Mouse (Mus musculus): Measurements from ENCODE around the gene Ramp1. TPM values are rescaled to one million over a fixed set of nuclear protein-coding genes. Genes with fewer than 3 reads are reported as not detected.

The Ramp1 gene
- 3.1 TPM for polyA plus RNA-seq (2012; fragmentation: generic; extraction: Trizol)

DNA sequence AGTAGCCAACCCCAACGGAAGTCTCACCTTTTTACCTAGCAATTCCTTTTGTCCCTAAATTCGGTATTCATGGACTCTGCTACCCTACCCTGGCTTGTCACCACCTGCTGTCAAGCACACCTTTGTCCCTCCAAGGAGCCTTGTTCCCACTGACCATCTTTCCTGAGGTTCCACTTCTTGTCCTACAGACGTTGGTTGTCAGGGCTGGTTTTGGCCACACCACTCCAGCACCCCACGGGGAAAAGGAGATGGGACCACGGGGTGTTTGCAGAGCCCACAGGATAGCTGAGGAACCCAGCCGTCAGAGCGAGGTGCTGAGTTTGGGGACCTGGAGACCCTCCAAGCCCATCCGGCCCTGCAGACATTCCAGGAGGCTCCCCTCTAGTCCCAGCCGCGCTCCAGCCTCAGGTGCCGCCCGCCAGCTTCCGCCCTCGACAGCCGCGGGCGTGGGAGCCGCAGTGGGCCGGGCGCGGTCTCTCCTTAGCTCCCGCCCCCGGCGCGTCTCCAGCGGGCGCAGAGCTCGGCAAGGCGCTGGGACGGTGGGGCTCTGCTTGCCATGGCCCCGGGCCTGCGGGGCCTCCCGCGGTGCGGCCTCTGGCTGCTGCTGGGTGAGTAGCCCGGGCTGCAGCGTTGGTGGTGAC lies at the start of gene Ramp1:
Ramp1 (plus strand) TSS at position 290 of the 641 bp plus-strand sequence.
- TF ChIP-seq CEBPB (IDR thresholded peaks at IDR 0.05; ENCODE audit: insufficient read depth, poor library complexity, severe bottlenecking) (no peak), MYOG (IDR thresholded peaks at IDR 0.05; ENCODE audit: control insufficient read depth in 1 of 3, insufficient read depth in 1 of 3, insufficient read length in 2 of 3, low read depth in 2 of 3) (peak in 1 of 3 experiments; percentile 39), MYOD1 (IDR thresholded peaks at IDR 0.05; ENCODE audit: control insufficient read depth in 1 of 3, insufficient read length in 2 of 3, low read depth in 2 of 3) (no peak), E2F4 (IDR thresholded peaks at IDR 0.05; ENCODE audit: insufficient read depth) (no peak), TCF12 (IDR thresholded peaks at IDR 0.05; ENCODE audit: insufficient read depth, poor library complexity, severe bottlenecking) (no peak), REST (IDR thresholded peaks at IDR 0.05; ENCODE audit: insufficient read depth, insufficient read length) (no peak)
- no peaks in the 10 kb centered on the region for H3K79me2 ChIP-seq (ENCODE audit: control insufficient read depth, insufficient read depth)
- H3K36me3 ChIP-seq (ENCODE audit: control insufficient read depth, insufficient read depth), result no peaks in the 10 kb centered on the region
- no peak within 1 kb of the TSS for H3K4me3 ChIP-seq
- no peak within 1 kb of the TSS for H3ac ChIP-seq (ENCODE audit: control insufficient read depth, insufficient read length)
- no peaks in the 10 kb centered on the region for H3K27me3 ChIP-seq (ENCODE audit: control insufficient read depth, insufficient read depth, insufficient read length)
- peak within 1 kb of the TSS; percentile 51 for H3K4me2 ChIP-seq (ENCODE audit: low read depth)

DNA sequence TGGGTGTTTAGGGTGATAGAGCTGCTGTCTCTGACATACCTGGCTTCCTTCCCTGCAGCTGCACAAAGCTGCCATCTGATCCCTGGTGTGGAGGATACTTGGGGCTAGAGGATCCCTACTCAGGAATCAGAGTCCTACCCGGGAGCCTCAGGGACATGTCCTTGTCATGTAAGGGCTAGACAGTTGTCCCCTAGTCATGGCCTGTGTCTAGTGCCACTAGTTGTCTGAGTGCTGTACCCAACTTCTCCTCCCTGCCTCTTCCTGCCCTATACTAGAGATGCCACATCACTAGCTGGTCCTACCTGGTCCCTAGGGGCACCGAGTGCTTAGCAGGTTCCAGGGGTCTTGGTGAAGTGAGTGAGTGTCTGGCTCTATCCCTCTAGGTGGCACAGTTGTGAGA lies 42.6 kb upstream of the Ramp1 start:
- Histone ChIP-seq H3ac (ENCODE audit: control insufficient read depth, insufficient read length) (no peak overlapping the region), H3K27me3 (ENCODE audit: control insufficient read depth, insufficient read depth, insufficient read length) (no peaks in the 10 kb centered on the region), H3K79me2 (ENCODE audit: control insufficient read depth, insufficient read depth) (no peaks in the 10 kb centered on the region), H3K4me3 (no peak overlapping the region), H3K4me2 (ENCODE audit: low read depth) (no peak overlapping the region), H3K36me3 (ENCODE audit: control insufficient read depth, insufficient read depth) (no peaks in the 10 kb centered on the region)
- TF ChIP-seq REST (IDR thresholded peaks at IDR 0.05; ENCODE audit: insufficient read depth, insufficient read length) (no peak), SRF (IDR thresholded peaks at IDR 0.05; ENCODE audit: control insufficient read depth, insufficient read length, low read depth) (no peak), E2F4 (IDR thresholded peaks at IDR 0.05; ENCODE audit: insufficient read depth) (no peak), MAX (IDR thresholded peaks at IDR 0.05; ENCODE audit: low read depth) (no peak), TCF12 (IDR thresholded peaks at IDR 0.05; ENCODE audit: insufficient read depth, poor library complexity, severe bottlenecking) (no peak), USF1 (IDR thresholded peaks at IDR 0.05; ENCODE audit: low read depth) (no peak), POLR2A (IDR thresholded peaks at IDR 0.05; ENCODE audit: insufficient read length, low read depth) (no peak), CEBPB (IDR thresholded peaks at IDR 0.05; ENCODE audit: insufficient read depth, poor library complexity, severe bottlenecking) (no peak), MYOD1 (IDR thresholded peaks at IDR 0.05; ENCODE audit: control insufficient read depth in 1 of 3, insufficient read length in 2 of 3, low read depth in 2 of 3) (no peak), POLR2AphosphoS2 (IDR thresholded peaks at IDR 0.05; ENCODE audit: insufficient read length, low read depth) (no peak), TCF3 (IDR thresholded peaks at IDR 0.05; ENCODE audit: insufficient read length, low read depth) (no peak), MYOG (IDR thresholded peaks at IDR 0.05; ENCODE audit: control insufficient read depth in 1 of 3, insufficient read depth in 1 of 3, insufficient read length in 2 of 3, low read depth in 2 of 3) (no peak)

DNA sequence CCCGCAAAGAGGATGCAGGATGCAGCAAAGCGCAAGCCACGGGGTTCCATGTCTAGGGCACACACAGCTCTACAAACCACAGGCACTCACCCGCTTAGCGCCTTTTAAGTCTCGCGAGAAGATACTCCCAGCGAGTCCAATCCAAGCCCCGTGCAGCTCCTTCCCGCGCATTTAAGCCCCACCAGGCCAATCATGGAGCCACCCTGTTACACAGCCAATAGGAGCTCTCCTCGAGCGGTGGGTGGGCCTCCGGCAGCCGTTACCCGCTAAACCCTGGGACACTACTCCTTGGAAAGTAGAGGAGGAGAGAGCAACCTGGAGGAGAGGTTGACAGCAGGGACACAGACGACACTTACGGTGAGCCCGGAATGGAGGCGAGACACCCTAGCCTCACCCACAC lies 34.8 kb upstream of the Ramp1 start, which contains the start of gene Rbm44:
Rbm44 (plus strand) TSS at position 277 of the 400 bp plus-strand sequence.
- H3K36me3 ChIP-seq (ENCODE audit: control insufficient read depth, insufficient read depth), result no peaks in the 10 kb centered on the region
- no peak within 1 kb of the TSS for H3ac ChIP-seq (ENCODE audit: control insufficient read depth, insufficient read length)
- no peak within 1 kb of the TSS for H3K4me3 ChIP-seq
- no peaks in the 10 kb centered on the region for H3K79me2 ChIP-seq (ENCODE audit: control insufficient read depth, insufficient read depth)
- H3K27me3 ChIP-seq (ENCODE audit: control insufficient read depth, insufficient read depth, insufficient read length), result no peaks in the 10 kb centered on the region
- no peak for TF ChIP-seq E2F4 (IDR thresholded peaks at IDR 0.05; ENCODE audit: insufficient read depth)
- TF ChIP-seq POLR2AphosphoS2 (IDR thresholded peaks at IDR 0.05; ENCODE audit: insufficient read length, low read depth), result no peak
- TF ChIP-seq TCF12 (IDR thresholded peaks at IDR 0.05; ENCODE audit: insufficient read depth, poor library complexity, severe bottlenecking), result no peak
- no peak for TF ChIP-seq USF1 (IDR thresholded peaks at IDR 0.05; ENCODE audit: low read depth)
- no peak for TF ChIP-seq MYOD1 (IDR thresholded peaks at IDR 0.05; ENCODE audit: control insufficient read depth in 1 of 3, insufficient read length in 2 of 3, low read depth in 2 of 3)
- no peak for TF ChIP-seq SRF (IDR thresholded peaks at IDR 0.05; ENCODE audit: control insufficient read depth, insufficient read length, low read depth)
- no peak for TF ChIP-seq TCF3 (IDR thresholded peaks at IDR 0.05; ENCODE audit: insufficient read length, low read depth)
- no peak for TF ChIP-seq MAX (IDR thresholded peaks at IDR 0.05; ENCODE audit: low read depth)
- TF ChIP-seq CEBPB (IDR thresholded peaks at IDR 0.05; ENCODE audit: insufficient read depth, poor library complexity, severe bottlenecking), result no peak
- no peak within 1 kb of the TSS for H3K4me2 ChIP-seq (ENCODE audit: low read depth)

DNA sequence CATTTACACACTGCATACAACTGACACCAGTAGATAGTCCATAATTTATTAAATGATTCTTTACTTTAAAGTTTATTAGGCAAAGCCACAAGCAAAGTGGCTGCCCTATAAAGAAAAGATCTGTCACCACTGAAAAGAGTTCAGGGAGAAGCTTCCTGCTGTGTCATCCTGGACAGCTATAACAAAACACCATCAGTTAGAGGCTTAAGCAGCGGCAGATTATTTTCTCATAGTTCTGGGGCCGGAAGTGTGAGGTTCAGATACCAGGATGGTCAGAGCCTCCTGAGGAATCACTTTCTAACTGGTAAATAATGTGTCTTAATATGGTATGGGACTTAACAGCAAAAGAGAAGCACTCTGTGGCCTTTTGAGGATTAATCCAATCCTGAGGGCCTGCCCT lies 28.1 kb upstream of the Ramp1 start:
- Histone ChIP-seq H3K4me3 (no peak overlapping the region), H3K4me2 (ENCODE audit: low read depth) (no peak overlapping the region), H3ac (ENCODE audit: control insufficient read depth, insufficient read length) (no peak overlapping the region), H3K79me2 (ENCODE audit: control insufficient read depth, insufficient read depth) (no peaks in the 10 kb centered on the region), H3K27me3 (ENCODE audit: control insufficient read depth, insufficient read depth, insufficient read length) (no peaks in the 10 kb centered on the region), H3K36me3 (ENCODE audit: control insufficient read depth, insufficient read depth) (no peaks in the 10 kb centered on the region)
- TF ChIP-seq MAX (IDR thresholded peaks at IDR 0.05; ENCODE audit: low read depth), result no peak
- TF ChIP-seq E2F4 (IDR thresholded peaks at IDR 0.05; ENCODE audit: insufficient read depth), result no peak
- no peak for TF ChIP-seq POLR2A (IDR thresholded peaks at IDR 0.05; ENCODE audit: insufficient read length, low read depth)
- no peak for TF ChIP-seq TCF3 (IDR thresholded peaks at IDR 0.05; ENCODE audit: insufficient read length, low read depth)
- no peak for TF ChIP-seq POLR2AphosphoS2 (IDR thresholded peaks at IDR 0.05; ENCODE audit: insufficient read length, low read depth)
- TF ChIP-seq MYOD1 (IDR thresholded peaks at IDR 0.05; ENCODE audit: control insufficient read depth in 1 of 3, insufficient read length in 2 of 3, low read depth in 2 of 3), result no peak
- no peak for TF ChIP-seq USF1 (IDR thresholded peaks at IDR 0.05; ENCODE audit: low read depth)
- TF ChIP-seq REST (IDR thresholded peaks at IDR 0.05; ENCODE audit: insufficient read depth, insufficient read length), result no peak
- TF ChIP-seq SRF (IDR thresholded peaks at IDR 0.05; ENCODE audit: control insufficient read depth, insufficient read length, low read depth), result no peak
- TF ChIP-seq TCF12 (IDR thresholded peaks at IDR 0.05; ENCODE audit: insufficient read depth, poor library complexity, severe bottlenecking), result no peak
- TF ChIP-seq CEBPB (IDR thresholded peaks at IDR 0.05; ENCODE audit: insufficient read depth, poor library complexity, severe bottlenecking), result no peak
- no peak for TF ChIP-seq MYOG (IDR thresholded peaks at IDR 0.05; ENCODE audit: control insufficient read depth in 1 of 3, insufficient read depth in 1 of 3, insufficient read length in 2 of 3, low read depth in 2 of 3)
